Mouse (Mus musculus) brain, adult 2 months (tissue): ENCODE data around the gene Pxn.

Source experiments
- DNase-seq: peaks from one replicate; pipeline ENCODE4 v3.0.0; 2011; ENCODE audit warnings: low read depth, low spot score

Gene Pxn

DNA sequence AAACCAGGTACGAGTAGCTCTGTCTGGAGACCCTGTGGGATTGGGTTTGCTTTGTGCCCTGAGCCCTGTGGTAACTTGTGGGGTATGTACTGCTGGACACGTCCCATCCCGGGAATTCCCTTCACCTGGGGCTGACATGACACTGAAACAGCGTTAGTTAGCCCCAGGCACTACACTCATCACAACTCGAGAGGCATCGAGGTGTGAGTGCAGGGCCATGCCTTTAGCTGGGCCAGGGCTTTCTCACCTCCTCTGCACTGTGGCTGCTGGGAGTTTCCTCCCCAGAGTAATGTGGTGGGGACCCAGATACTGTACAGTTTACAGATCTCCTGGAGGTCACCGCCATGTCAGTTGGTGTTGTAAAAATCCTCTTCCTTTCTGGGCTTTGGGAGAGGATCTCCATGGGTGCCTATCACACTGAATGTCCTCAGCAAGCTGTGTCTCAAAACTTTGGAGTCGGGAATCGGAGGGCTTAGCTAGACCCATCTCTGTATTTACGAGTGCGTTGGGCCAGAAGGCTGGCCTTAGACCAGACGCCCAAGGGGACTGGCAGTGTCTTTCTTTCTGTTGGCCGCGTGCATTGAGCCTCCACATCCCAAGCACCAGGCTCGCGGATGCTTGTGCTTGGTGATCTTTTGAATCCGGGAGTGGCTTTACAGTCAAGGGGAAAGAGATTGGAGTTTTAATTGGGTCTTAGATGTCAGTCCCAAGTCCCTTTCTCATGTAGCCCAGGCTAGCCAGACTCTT, 20.2 kb downstream of the Pxn start:
- no peak for DNase-seq

DNA sequence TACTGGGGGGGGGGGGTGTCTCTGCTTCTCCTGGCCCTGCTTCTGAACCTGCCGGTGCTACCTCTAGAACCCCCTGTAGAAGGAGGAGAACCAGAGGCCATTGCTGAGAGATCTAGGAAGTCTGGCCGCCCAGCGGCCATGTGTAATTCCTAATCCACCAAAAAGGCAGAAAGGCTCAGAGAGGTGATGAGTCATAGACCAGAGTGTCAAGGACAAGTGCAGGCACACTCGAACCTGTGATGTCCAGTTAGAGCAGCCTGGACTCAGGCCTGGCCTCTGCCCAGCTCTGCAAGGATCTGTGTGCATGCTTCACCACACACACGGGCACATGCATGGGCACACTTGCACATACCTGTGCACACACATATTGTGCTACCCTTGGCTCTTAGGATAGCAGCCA, 21.7 kb downstream of the Pxn start:
- DNase-seq, result no peak

DNA sequence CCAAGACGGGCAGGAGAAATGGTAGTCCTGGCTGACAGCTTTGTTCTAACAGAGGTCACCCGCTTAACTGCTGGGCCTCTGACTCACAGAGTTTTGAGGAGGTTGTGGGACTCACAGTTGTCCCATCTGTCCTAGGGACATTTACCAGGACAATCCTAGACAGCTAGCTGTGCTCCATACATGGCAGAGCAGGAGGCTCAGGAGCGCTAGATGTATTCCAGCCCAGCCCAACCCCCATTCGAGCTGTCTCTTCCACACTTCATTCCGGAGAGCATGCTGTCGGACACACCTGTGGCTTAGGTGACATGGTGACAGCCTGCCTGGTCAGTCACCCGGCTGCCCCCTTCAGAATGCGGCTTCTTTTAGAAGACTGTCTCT, 22.9 kb downstream of the Pxn start:
- DNase-seq, result peak; percentile 66

DNA sequence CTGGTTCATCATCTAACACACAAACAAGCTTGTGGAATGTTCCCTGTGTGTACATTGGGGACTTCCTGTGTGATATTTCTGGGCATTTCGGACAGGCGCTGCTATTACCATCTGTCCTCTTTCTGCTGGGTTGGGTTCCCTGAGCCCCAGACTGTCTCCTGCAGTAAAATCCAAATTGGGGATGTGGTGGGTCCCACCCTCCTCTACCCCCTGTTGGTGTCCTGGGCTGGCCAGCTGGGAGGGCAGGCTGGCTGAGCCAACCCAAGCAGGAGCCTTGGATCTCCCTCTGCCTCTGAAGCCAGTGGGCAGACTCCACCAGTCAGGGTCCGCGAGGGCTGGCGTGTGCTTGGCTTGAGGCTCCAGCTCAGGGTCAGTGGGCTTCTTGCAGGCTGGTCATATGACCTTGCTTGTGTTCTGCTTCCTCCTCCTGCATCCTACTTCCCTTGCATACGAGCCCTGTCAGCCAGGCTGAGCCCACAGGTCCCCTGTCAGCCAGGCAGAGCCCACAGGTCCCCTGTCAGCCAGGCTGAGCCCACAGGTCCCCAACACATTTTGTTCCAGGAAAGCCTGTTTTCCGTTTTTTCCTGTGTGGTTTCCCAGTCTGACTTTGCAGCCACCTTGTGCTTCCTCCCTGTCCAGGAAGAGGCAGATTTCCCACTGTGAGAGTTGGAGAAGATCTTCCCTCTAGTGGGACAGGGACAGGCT, 23.4 kb downstream of the Pxn start:
- DNase-seq, result peak; percentile 64

DNA sequence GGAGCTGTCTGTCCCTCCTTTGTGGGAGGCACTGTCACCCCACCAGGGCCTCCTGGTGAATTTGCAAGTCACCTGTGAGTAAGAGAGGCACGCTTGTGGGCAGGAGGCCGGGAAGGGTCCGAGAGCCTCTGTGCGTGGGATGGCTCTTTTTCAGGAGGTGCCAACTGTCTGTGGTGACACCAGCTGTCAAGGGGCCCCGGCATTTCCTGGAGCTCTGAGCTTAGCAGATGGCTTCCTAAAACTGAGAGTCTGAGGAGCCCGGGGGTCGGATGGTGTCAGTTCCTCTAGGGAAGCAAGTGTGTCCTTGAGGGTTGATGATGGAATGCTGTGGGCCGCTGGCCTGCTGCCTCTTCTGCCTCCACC, 24.0 kb downstream of the Pxn start:
- DNase-seq, result peak; percentile 95

DNA sequence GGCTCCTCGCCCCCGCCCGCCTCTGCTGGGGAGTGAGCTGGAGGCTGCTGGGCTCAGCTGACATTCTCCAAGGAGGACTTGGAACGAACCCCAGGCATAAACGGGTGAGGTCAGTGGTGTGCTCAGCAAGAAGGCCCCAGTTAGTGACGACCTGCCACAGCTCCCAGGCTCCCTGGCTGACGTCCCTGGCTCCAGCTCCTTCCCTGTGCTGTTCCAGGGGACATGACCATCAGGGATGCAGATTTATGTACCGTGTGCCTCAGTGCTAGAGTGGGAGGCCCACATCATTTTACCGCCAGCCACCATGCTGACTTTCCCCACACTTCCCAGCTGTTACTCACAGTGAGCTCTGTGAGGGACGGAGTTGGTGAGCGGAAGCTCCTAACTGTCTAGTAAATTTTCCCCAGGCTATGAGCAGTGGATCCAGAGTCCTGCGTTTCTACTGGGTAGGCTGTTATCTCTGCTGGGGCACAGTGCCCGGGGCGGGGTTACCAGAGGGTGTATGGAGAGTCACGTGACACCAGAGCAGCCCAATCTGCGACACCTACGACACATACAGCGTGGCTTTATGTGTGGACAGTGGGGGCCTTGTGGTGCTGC, 25.3 kb downstream of the Pxn start:
- DNase-seq, result peak; percentile 93

DNA sequence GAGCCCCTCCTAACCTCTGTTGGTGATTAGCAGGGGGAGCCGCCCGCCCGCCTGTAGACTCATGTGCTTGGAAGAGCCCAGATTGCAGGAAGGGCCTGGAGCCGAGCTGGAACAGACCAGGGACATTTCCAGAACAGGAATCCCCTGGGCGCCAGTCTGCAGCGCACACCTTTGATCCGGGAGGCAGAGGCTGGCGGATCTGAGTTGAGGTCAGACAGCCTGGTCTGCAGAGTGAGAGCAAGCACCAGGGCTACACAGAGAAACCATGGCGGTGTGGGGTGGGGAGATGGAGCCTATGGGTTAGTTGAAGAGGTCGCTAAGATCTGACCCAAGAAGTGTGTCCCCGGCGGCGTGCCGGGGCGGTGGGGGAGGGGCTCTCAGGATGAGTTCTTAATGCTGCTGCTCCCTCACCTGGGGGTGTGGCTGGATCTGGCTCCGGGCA, 27.8 kb downstream of the Pxn start:
- DNase-seq, result no peak

DNA sequence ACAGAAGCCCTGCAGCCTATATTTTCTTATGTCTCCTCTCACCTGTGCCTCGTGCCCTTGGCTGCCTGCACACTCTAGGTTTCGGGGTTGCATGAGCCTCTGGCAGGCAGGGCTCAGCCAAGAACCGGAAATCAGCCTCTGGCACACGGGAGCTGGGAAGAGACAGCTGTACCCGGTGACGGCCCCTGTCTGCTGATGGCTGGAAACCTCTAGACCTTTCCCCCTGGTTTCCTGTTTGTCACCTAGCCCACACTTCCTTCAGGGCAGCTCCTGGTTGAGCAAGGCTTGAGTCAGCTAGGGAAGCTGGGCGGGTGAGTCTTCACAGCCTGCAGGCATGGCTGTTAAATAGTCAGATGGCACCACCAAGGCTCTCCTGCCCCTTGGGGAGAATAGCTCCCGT, 28.4 kb downstream of the Pxn start:
- DNase-seq, result no peak

DNA sequence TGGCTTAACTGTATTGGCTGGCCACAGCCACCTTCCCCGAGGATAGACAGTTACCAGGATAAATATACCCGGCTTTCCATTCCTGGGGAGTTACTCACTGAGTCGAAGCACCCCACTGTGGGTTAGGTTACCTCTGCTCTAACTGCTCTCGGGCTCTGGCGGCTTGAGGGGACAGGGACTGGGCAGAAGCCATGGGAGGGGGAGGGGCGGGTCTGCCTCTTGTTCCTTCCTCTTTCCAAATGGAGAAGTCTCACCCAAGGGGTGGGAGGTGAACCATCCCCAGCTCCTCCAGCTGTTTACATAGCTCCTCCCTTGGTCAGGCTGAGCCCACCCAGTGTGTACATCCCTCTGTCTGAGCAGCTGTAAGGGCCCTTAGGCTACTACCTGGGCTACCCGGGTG, 29.2 kb downstream of the Pxn start:
- DNase-seq, result no peak

DNA sequence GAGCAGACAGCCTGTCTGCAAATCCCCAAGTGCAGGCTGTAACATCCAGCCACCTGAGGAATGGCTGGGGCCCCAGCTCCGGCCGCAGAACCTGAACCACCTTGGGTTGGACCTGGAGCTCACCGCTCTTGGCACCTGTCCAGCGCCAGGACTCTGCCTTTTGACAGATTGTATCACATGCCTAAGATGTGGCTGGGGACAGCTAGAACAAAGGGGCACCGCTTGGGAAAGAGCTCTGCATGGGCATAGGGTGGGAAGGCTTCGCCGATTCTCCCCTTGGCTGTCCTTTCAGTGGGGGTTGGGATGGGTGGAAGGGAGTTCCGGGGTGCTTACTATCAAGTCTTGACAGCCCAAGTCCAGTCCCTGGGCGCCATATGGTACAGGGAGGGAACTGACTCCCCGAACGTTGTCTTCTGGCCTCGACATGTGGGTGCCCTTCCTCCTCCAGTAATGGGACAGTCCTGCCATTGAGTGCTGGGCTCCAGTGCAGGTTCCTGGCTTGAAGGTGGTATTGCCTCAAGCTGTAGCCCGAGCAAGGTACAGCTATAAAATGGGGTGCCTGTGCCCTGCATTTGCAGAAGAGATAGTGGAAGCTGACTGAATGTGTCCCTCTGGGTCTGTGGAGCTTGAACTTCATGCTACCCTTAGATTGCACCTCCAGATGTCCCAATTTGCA, 31.7 kb downstream of the Pxn start:
- DNase-seq, result no peak

DNA sequence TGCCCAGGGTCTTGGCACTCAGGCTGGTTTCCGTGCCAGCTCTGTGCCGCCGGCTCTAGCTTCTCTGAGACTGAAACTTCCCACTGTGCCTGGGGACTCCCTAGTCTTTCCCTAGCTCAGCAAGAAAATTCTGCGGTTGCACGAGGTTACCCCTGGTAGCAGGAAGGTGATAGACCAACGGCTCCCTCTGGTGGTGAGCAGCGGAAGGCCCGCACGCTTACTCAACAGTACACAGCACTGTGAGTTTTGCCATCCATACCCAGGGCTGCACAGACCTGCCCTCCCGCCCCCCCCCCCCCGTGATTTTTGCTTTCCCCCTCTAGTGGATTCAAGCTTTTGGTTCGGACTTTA, 32.2 kb downstream of the Pxn start:
- peak; percentile 95 for DNase-seq

DNA sequence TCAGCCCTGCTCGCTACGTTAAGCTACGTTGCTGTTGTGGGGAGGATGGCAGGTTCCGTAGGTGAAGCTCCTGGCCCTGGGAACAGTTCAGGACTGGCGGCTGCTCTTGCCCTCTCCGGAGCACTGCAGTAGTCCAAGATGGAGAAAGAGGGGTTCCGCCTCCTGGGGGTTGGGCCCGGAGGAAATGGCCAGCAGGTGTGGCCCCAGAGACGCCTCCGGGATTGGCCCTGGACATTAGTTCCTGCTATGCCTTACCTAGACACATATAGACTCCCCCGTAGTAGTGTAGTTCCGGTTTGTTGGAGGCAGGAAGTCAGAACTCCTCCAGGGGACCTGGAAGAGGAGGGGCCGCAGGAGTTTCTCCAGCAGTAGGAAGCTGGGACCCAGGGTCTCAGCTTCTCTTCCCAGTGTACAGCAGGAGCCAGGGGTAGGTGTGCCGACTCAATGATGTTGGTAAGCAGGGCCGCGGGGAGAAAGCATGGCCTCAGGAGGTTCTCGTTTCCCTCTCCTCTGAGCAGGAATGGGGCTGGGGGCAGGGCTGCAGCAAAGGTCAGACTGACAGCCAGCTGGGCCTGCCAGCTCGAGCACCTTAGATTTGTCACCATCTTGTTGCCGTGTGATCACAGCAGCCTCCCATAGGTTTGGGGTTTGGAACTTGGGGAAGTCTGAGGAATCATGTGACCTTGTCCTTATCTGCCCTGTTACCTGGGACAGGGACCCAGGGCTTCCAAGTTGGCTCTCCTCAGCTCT, 36.3 kb downstream of the Pxn start:
- DNase-seq, result no peak

DNA sequence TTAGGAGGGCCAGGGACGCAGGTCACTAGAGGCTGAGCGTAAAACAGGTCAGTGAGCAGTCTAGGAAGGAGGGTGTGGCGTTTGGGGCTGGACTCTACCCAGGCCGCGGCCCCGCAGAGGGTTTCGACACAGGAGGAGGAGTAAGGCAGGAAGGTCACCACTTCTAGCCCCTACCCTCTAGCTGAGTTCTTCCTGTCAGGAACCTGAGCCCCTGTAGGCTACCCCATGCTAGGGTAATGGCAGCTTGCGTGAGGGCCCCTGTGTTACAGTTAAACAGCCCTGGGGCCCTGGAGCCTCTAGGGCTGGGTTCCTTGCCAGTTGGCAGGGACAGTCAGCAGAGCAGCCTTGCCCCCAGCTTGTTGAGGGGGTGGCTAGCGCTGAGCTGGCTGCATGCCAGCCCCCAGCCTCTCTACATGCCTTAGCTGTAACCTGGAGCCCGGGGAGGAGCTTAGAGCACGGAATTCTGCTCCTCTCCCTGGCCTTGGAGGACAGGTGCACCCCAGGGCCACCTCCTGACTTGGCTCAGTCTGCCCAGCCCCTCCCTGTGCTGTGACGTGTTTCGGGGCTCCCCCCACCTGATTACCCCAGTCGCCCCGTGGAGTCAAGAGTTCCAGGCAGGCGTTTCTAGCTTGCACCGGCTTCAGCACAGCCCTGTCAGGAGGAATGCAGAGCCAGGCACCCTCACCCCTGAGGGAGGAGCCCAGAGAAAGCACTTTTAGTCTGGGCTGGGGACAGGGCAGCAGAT, 37.2 kb downstream of the Pxn start:
- peak; percentile 95 for DNase-seq

DNA sequence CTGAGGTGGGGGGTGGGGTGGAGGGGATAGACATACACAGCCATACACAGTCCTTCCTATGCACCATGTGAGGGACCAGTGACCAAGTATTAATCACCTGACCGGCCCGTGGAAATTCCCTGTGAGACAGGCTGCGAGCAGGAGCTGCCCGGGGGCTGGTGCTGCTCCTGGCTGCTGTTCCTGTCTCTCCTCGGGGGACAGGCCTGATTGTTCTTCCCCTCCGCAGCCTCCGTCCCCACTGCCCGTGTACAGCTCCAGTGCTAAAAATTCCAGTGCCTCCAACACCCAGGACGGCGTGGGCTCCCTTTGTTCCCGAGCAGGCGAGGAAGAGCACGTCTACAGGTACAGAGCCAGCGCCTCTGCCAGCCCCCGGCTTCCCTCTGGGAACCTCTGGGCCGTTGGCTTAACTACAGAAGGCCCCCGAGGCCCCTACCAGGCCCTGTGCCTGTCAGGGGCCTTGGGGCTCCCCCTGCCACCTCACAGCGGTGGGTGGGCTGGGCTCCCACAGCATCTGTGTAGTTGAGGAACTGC, 38.2 kb downstream of the Pxn start:
- DNase-seq, result peak; percentile 27

DNA sequence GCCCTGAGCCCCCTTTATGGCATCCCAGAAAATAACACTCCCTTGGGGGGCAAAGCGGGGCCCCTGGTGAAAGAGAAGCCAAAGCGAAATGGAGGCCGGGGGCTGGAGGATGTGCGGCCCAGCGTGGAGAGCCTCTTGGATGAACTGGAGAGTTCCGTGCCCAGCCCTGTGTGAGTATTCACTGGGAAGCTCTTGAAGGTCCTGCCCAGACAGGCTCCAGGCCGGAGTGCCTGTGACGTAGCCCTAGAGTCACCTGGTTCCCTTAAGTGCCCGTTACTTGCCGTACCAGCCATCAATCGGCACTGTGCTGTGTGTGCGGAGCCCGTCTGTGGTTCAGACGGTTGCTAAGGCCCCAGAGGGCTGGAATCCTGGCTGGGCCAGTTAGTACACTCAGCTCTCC, 39.2 kb downstream of the Pxn start:
- no peak for DNase-seq

DNA sequence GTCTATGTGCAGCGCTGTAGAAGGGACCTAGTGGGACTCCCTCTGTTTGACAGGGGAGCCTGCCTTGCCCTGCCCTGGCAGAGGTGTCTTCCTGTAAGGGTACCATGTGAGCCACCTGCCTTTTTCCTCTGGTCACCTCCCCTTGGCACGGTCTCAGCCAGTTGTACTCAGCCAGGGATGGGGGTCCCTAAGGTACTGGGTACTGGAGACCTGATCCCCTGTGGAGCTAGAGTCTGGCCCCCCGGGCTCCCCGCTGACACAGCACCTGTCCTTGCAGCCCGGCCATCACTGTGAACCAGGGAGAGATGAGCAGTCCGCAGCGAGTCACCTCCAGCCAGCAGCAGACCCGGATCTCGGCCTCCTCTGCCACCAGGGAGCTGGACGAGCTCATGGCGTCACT, 40.1 kb downstream of the Pxn start:
- DNase-seq, result no peak

DNA sequence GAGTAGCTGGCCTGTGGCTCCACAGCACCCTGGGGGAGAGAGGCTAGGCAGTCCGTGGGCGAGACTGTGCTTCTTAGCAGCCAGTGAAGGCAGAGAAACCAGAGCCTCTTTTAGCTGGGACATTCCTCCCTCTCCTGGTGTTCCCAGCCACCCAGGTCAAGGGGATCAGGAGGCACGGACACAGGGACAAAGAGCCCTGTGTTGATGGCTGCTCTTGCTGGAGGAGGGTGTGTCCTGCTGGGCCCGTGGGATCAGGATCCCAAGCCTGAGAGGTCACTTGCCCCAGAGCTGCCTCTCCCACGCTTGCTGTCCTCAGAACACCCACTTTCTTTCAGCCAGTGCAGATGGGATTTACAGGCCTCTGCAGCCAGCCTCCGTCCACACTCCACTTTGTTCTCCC, 40.5 kb downstream of the Pxn start:
- no peak for DNase-seq

DNA sequence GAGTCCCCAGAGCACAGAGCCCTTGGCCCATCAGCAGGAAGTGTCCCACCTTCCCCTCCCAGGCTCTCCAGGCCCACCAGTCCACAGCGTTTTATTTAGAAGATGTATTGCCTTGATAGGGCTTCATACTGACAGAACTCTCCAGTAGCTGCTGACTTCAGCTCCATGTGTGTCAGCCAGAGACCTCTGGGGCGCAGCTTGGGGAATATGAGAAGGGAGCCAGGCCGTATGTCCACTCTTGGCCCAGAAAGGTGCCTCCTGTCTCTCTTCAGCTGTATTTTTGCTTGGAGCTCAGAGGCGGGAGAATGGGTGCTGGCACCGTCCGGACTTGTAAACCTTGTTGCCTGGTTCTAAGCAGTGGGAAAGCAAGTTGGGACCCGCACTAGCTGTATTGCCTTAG, 40.9 kb downstream of the Pxn start:
- peak; percentile 83 for DNase-seq

DNA sequence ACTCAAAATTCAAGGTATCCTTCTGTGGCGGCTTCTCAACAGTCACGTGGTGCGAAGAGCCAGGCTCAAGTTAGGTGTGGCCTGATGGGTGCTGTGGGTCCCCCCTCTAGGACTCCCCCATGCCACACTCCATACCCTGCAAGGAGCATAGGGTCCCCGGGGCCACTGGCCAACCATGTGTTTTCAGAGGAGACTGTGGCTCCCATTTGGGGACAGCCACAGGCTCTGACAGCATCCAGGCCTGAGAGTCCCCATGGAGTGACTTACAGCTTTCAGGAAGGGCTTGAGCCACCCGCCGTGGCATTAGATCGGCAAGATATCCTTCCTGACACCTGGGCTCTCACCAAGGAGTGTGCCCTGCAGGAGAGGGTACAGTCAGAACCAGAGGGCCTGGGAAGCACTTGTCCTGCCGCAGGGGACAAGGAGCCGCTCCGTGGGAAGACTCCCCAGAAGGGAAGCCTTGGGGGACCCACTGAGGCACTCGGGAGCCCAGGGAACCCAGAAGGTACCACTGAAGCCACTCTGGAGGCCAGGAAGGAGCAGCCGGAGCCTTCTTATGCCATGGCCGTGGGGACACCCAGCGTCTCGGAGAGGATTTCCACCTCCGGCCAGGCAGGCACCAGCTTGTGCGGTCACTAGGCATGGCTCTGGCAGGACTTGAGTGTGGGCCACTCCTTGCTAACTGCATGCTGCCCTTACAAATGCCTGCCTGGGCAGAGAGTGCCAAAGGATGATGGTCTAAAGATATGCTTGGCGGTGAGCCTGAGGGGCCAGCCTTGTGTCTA, 42.2 kb downstream of the Pxn start:
- peak; percentile 43 for DNase-seq

DNA sequence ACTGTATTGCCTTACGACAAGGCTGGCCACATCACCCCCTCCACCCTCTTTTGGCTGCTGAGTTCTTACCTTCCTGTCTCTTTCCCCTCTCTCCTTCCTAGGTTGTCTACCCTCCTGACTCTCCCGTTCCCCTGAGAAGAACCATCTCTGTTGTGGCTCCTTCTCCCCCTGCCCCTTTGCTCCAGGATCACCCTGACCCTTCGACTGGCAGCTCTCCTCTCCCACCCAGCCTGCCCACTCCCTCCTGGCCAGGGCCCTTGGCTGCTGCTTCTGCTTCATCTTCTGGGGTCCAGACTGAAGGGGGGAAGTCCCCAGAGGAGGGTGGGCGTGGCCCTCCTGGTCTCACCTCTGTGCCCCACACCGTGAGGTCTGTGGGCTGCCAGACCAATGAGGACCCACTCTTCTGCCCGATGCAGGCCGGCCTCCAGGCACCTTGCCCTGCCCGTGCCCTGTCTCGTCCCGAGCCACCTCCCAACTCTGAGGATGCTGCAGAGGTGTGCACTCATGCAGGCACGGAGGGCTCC, 44.1 kb downstream of the Pxn start:
- DNase-seq, result no peak
